Mouse (Mus musculus) left cerebral cortex, adult 2 months (tissue): Measurements from ENCODE around the gene 1700016K19Rik. TPM values are rescaled to one million over a fixed set of nuclear protein-coding genes. Genes with fewer than 3 reads are reported as not detected.
"Not testable (repeated sequence)": the region's sequence is repeated elsewhere in the genome, so short reads cannot be mapped to it uniquely, and the experiment has no call there.

Experiments
- DNase-seq, 2 experiments: peaks; one replicate each; pipeline ENCODE4 v3.0.0; 2021 to 2022; ENCODE audit warnings: low spot score in 2 of 2, mixed read lengths in 1 of 2; ENCODE audit errors: extremely low spot score in 1 of 2
- H3K27ac ChIP-seq: fragments of 200-600 bp; 2 replicates; pipeline ENCODE4 v1.8.1; 2022
- H3K4me3 ChIP-seq: fragments of 200-600 bp; 2 replicates; pipeline ENCODE4 v1.8.1; 2022
- CTCF ChIP-seq: fragments of 200-600 bp; IDR thresholded peaks from 2 replicates; pipeline ENCODE4 v1.8.1; 2022; ENCODE audit warnings: antibody characterized with exemption, mild to moderate bottlenecking, moderate library complexity
- intact Hi-C: fragments of 180-260 bp; cut with DNase I; formaldehyde crosslinking; loops from one replicate; pipeline ENCODE4 v1.15.1; 2025
- total RNA-seq, 2 experiments: library from RNA; stranded (reverse); gene quantifications; 2 replicates each; pipeline ENCODE4 v1.2.3; 2021

1700016K19Rik gene
- total RNA-seq, 2 experiments from 2014 or later = 2.7 to 3.9 TPM

GRCm38 (mm10) chr11:75990965-75991835, 8.5 kb upstream of the 1700016K19Rik start:
- H3K27ac ChIP-seq = no peak overlapping the region
- DNase-seq = no peak
- intact Hi-C loops = no loop called here

GRCm38 (mm10) chr11:75991911-75992310, 7.8 kb upstream of the 1700016K19Rik start:
- intact Hi-C loops = no loop called here
- no peak for TF ChIP-seq CTCF
- no peak for DNase-seq
- Histone ChIP-seq H3K4me3 (no peak overlapping the region), H3K27ac (no peak overlapping the region)

More at GRCm38 (mm10) chr11:75990965-75991835, 8.5 kb upstream of the 1700016K19Rik start:
- TF ChIP-seq CTCF = peak; percentile 2; the same call in 1 of the 2 replicates
- no peak overlapping the region for H3K4me3 ChIP-seq

GRCm38 (mm10) chr11:75992481-75992880, 7.2 kb upstream of the 1700016K19Rik start:
- intact Hi-C loops = no loop called here
- no peak overlapping the region for H3K4me3 ChIP-seq
- no peak overlapping the region for H3K27ac ChIP-seq
- no peak for DNase-seq
- no peak for TF ChIP-seq CTCF

- no peak for DNase-seq
- no peak overlapping the region for H3K4me3 ChIP-seq
- intact Hi-C loops = no loop called here
- H3K27ac ChIP-seq = no peak overlapping the region
- TF ChIP-seq CTCF = no peak
Observed at GRCm38 (mm10) chr11:75994357-75994756, 5.4 kb upstream of the 1700016K19Rik start.

- no peak for DNase-seq
Observed at GRCm38 (mm10) chr11:76000701-76001100, 989 bp downstream of the 1700016K19Rik start.

GRCm38 (mm10) chr11:76001237-76001878, 1.6 kb downstream of the 1700016K19Rik start:
- Histone ChIP-seq H3K27ac (no peak overlapping the region), H3K4me3 (no peak overlapping the region)
- peak; percentile 36 for TF ChIP-seq CTCF
- no peak for DNase-seq
- intact Hi-C loops = loop anchor here (10.0 kb wide), 1 partner anchor 163 kb away; no protein-coding TSS in a partner anchor

More at GRCm38 (mm10) chr11:76000701-76001100, 989 bp downstream of the 1700016K19Rik start:
- no peak overlapping the region for H3K4me3 ChIP-seq
- intact Hi-C loops = loop anchor here (10.0 kb wide), 1 partner anchor 164 kb away; no protein-coding TSS in a partner anchor
- H3K27ac ChIP-seq = no peak overlapping the region
- TF ChIP-seq CTCF = no peak

GRCm38 (mm10) chr11:76004276-76004675, 4.6 kb downstream of the 1700016K19Rik start:
- not testable (repeated sequence) for DNase-seq, H3K27ac ChIP-seq, H3K4me3 ChIP-seq
- intact Hi-C loops = loop anchor here (10.0 kb wide), 1 partner anchor 161 kb away; no protein-coding TSS in a partner anchor

GRCm38 (mm10) chr11:76008162-76008561, 8.4 kb downstream of the 1700016K19Rik start:
- no peak overlapping the region for H3K27ac ChIP-seq
- no peak overlapping the region for H3K4me3 ChIP-seq
- DNase-seq = no peak
- no peak for TF ChIP-seq CTCF
- intact Hi-C loops = loop anchor here (10.0 kb wide), 1 partner anchor 157 kb away; no protein-coding TSS in a partner anchor

- TF ChIP-seq CTCF = no peak
- DNase-seq = no peak
- Histone ChIP-seq H3K27ac (no peak overlapping the region), H3K4me3 (no peak overlapping the region)
- intact Hi-C loops = loop anchor here (10.0 kb wide), 1 partner anchor 156 kb away; no protein-coding TSS in a partner anchor
Observed at GRCm38 (mm10) chr11:76009101-76009500, 9.4 kb downstream of the 1700016K19Rik start.

- no peak for DNase-seq
- H3K4me3 ChIP-seq = no peak overlapping the region
- no peak overlapping the region for H3K27ac ChIP-seq
Observed at GRCm38 (mm10) chr11:76010838-76011624, 11.3 kb downstream of the 1700016K19Rik start.

GRCm38 (mm10) chr11:76015251-76015650, 15.5 kb downstream of the 1700016K19Rik start:
- intact Hi-C loops = no loop called here
- no peak overlapping the region for H3K27ac ChIP-seq
- DNase-seq = no peak
- no peak overlapping the region for H3K4me3 ChIP-seq
- no peak for TF ChIP-seq CTCF

More at GRCm38 (mm10) chr11:76010838-76011624, 11.3 kb downstream of the 1700016K19Rik start:
- TF ChIP-seq CTCF = no peak
- intact Hi-C loops = no loop called here
